Comparison of ENCODE assay signal across 22 mouse cellular contexts in the genomic region with DNA sequence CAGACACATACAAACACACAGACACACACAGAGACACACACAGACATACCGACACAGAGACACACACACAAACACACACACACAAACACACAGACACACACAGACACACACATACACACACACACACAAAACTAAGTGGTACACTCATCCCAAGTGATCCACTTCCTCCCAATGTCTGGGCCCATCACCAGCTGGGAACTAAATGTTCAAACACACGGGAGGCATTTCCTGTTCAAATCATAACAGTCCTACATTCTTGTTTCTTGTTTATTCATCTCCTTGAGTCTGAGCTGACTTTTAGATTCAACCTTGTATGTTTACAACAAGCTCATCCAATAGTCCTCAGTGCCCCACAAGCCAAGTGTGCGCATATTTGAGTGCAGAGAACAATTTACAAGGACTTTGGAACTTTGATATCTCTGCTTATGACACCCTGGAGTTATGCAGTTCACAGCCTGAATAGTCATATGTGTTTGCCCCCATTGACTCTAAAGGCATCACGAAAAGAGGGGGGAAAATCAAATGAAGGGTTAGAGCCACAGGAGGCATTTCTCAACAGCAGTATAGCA.
DNase-seq lines count a peak whose midpoint lies in the region; ATAC-seq and TF ChIP-seq lines count a peak whose summit lies in the region.
"Had no signal": no experiment of that assay in that cellular context is flagged by ENCODE, and none has a peak within 500 bp of the region (broad histone marks: within the 10 kb centered on the region; RNA-seq: fewer than 3 reads in every experiment).

No protein-coding gene starts in this region.

- no peak overlapping the region for H3K9ac ChIP-seq in liver, adult 2 months (ENCODE audit: low read depth, low read length)
- H3K9ac ChIP-seq in liver, embryonic 12.5 days: no peak overlapping the region
- H3K9ac ChIP-seq in intestine, postnatal 0 days (ENCODE audit: low read depth, low read length): no peak overlapping the region
- H3K9ac ChIP-seq: embryonic facial prominence, embryonic 15.5 days; heart, embryonic 13.5 days had no signal

- no peak for ATAC-seq in liver, embryonic 12.5 days
- peak; percentile 72 for ATAC-seq in intestine, postnatal 0 days
- ATAC-seq: CD4-positive, CD25-positive, alpha-beta regulatory T cell, adult 4 months; forebrain, embryonic 14.5 days had no signal

- H3K4me2 ChIP-seq in liver, embryonic 12.5 days: no peak overlapping the region
- no peak overlapping the region for H3K4me2 ChIP-seq in intestine, postnatal 0 days (replicated peaks; ENCODE audit: low read depth)
- H3K4me2 ChIP-seq: embryonic facial prominence, embryonic 15.5 days; heart, embryonic 13.5 days had no signal

- H3K27ac ChIP-seq in liver, adult 2 months (replicated peaks; ENCODE audit: insufficient read depth, low read depth, low read length): no peak overlapping the region
- no peak overlapping the region for H3K27ac ChIP-seq in liver, embryonic 12.5 days
- no peak overlapping the region for H3K27ac ChIP-seq in intestine, postnatal 0 days (ENCODE audit: low read depth, low read length)
- H3K27ac ChIP-seq: embryonic facial prominence, embryonic 15.5 days; forebrain, embryonic 10.5 days; heart, embryonic 13.5 days had no signal

- no peaks in the 10 kb centered on the region for H3K9me3 ChIP-seq in liver, embryonic 12.5 days (replicated peaks)
- no peaks in the 10 kb centered on the region for H3K9me3 ChIP-seq in intestine, postnatal 0 days (ENCODE audit: control insufficient read depth)
- H3K9me3 ChIP-seq: embryonic facial prominence, embryonic 15.5 days; forebrain, embryonic 10.5 days; G1E; heart, embryonic 13.5 days had no signal

- no peaks in the 10 kb centered on the region for H3K27me3 ChIP-seq in liver, adult 2 months (ENCODE audit: control insufficient read depth, insufficient read depth, low read length)
- H3K27me3 ChIP-seq in liver, embryonic 12.5 days (replicated peaks): no peaks in the 10 kb centered on the region
- no peaks in the 10 kb centered on the region for H3K27me3 ChIP-seq in intestine, postnatal 0 days (replicated peaks; ENCODE audit: control insufficient read depth, insufficient read depth, low read length)
- H3K27me3 ChIP-seq: embryonic facial prominence, embryonic 15.5 days; heart, embryonic 13.5 days had no signal

- no peaks in the 10 kb centered on the region for H3K79me2 ChIP-seq in liver, adult 2 months (ENCODE audit: control insufficient read depth, insufficient read depth, low read length)

- no peak for TF ChIP-seq CTCF in liver, adult 2 months (IDR thresholded peaks at IDR 0.05; ENCODE audit: low read depth, low read length)
- TF ChIP-seq CTCF in intestine, postnatal 0 days (IDR thresholded peaks at IDR 0.05; ENCODE audit: low read depth): no peak

- DNase-seq in liver, adult 2 months (ENCODE audit: extremely low read depth, low read depth, low spot score): peak; percentile 62
- DNase-seq in lung, postnatal 10 days: peak; percentile 21
- peak; percentile 13 for DNase-seq in mesoderm, embryonic 11.5 days (ENCODE audit: low read depth, low spot score)
- DNase-seq in urinary bladder, adult 18-20 months (ENCODE audit: low spot score in 2 of 2): no peak
- no peak for DNase-seq in right cerebral cortex, adult 18-20 months
- DNase-seq: adrenal gland, postnatal 10 days; B cell, adult 2 months; cerebellum, adult 11 months; cerebellum, adult 8-10 months; embryo, embryonic 11 days; gastrocnemius, postnatal 36 days; heart, adult 11 months; heart, postnatal 36 days had no signal

- no peak for TF ChIP-seq POLR2A in liver, adult 2 months (IDR thresholded peaks at IDR 0.05; ENCODE audit: extremely low read depth, insufficient read depth, low read length)

- H3K4me3 ChIP-seq in liver, adult 2 months (ENCODE audit: insufficient read depth, low read depth, low read length): no peak overlapping the region
- H3K4me3 ChIP-seq in liver, embryonic 12.5 days: no peak overlapping the region
- no peak overlapping the region for H3K4me3 ChIP-seq in intestine, postnatal 0 days (ENCODE audit: low read depth, low read length)
- H3K4me3 ChIP-seq: embryonic facial prominence, embryonic 15.5 days; erythroblast, embryonic 14.5 days; forebrain, embryonic 10.5 days; heart, embryonic 13.5 days had no signal

- 47% methylated on average over 4 of the region's 4 CpGs for whole genome bisulfite sequencing in liver, adult 2 months
- WGBS in liver, embryonic 12.5 days (ENCODE audit: insufficient replicate concordance): 57% methylated on average over 4 of the region's 4 CpGs
- 31% methylated on average over 4 of the region's 4 CpGs for WGBS in intestine, postnatal 0 days

- no peaks in the 10 kb centered on the region for H3K36me3 ChIP-seq in liver, adult 2 months (ENCODE audit: control insufficient read depth, insufficient read depth, low read length)
- H3K36me3 ChIP-seq in liver, embryonic 12.5 days: no peaks in the 10 kb centered on the region
- H3K36me3 ChIP-seq in intestine, postnatal 0 days (ENCODE audit: control insufficient read depth, insufficient read depth): no peaks in the 10 kb centered on the region
- H3K36me3 ChIP-seq: embryonic facial prominence, embryonic 15.5 days; forebrain, embryonic 10.5 days; G1E; heart, embryonic 13.5 days had no signal

- peaks cover 2% of the 10 kb centered on the region; the same call in 1 of the 2 replicates for H3K4me1 ChIP-seq in liver, adult 2 months (ENCODE audit: control insufficient read depth, insufficient read depth, low read length)
- no peaks in the 10 kb centered on the region for H3K4me1 ChIP-seq in liver, embryonic 12.5 days
- no peaks in the 10 kb centered on the region for H3K4me1 ChIP-seq in intestine, postnatal 0 days (replicated peaks; ENCODE audit: control insufficient read depth, insufficient read depth, low read length)
- H3K4me1 ChIP-seq: embryonic facial prominence, embryonic 15.5 days; heart, embryonic 13.5 days had no signal

Comparison
In these comparisons a context has a peak if more than half of its experiments do, and no peak if none do; other contexts are left out.
1. DNase-seq: peak in liver, adult 2 months (single experiment), lung, postnatal 10 days (single experiment) and mesoderm, embryonic 11.5 days (single experiment); none in urinary bladder, adult 18-20 months (0 of 2) and right cerebral cortex, adult 18-20 months (single experiment).